Mouse (Mus musculus): ENCODE measurements around the gene Myo15. TPM values are rescaled to one million over a fixed set of nuclear protein-coding genes. Genes with fewer than 3 reads are reported as not detected.

The Myo15 gene
- polyA plus RNA-seq, 1 experiment from 2014 or later: 0.64 TPM

DNA sequence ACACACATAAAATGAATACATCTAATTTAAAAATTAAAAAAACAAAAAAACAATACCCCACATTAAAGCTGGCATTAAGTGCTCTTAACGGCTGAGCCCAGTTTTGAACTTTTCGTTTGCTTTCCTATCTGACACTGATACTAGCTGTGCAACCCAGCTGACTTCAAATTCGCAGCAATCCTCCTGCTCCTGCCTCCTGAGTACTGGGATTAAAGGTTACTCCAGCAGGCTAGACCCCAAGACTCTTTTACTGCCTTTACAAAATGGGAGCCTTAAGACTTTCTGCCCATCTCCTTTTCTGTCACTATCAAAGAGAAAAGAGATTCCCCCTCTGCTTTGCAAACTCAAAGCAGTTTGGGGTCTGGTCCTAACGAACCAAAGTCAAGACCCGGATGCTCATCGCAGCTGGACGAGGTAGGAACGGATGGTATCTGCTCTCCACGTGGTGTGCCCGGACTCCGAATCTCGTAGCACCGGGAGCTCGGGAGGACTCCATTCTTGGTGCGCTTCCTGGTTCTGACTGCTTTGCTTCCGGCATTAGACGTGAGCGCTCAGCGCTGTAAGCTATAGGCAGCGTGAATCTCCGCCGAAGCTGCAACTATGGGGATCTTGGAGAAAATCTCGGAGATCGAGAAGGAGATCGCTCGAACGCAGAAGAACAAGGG is 14.9 kb upstream of the Myo15 start, which contains the start of gene Drg2:
TSS of gene Drg2 (plus strand) at position 512 of the 665 bp plus-strand sequence.
- Histone ChIP-seq H3K4me2 (peak within 1 kb of the TSS; percentile 93), H3K9me3 (no peaks in the 10 kb centered on the region), H3K27me3 (no peaks in the 10 kb centered on the region), H3K27ac (peak within 1 kb of the TSS; percentile 64), H3K9ac (replicated peaks) (peak within 1 kb of the TSS; percentile 81), H3K4me1 (replicated peaks) (peaks cover 7% of the 10 kb centered on the region), H3K36me3 (peaks cover 34% of the 10 kb centered on the region), H3K4me3 (replicated peaks) (peak within 1 kb of the TSS; percentile 79)
- peak; percentile 94 for ATAC-seq (ENCODE audit: insufficient number of reproducible peaks, insufficient read depth, low FRiP score, low TSS enrichment, low read depth)
- WGBS: 5% methylated on average over 27 of the region's 27 CpGs

- peak overlapping the region; percentile 93 for H3K4me2 ChIP-seq
- no peaks in the 10 kb centered on the region for H3K9me3 ChIP-seq
- H3K4me3 ChIP-seq (replicated peaks): peak overlapping the region; percentile 79
- under 1% methylated on average over 17 of the region's 17 CpGs for WGBS
- H3K9ac ChIP-seq (replicated peaks): peak overlapping the region; percentile 81
- H3K4me1 ChIP-seq (replicated peaks): peaks cover 7% of the 10 kb centered on the region
- H3K27ac ChIP-seq: peak overlapping the region; percentile 64; the same call in 1 of the 2 replicates
- peaks cover 39% of the 10 kb centered on the region for H3K36me3 ChIP-seq
- no peak for ATAC-seq (ENCODE audit: insufficient number of reproducible peaks, insufficient read depth, low FRiP score, low TSS enrichment, low read depth)
- no peaks in the 10 kb centered on the region for H3K27me3 ChIP-seq
These were observed 14.4 kb upstream of the Myo15 start for GRCm38 (mm10) chr11:60454745-60455087.

DNA sequence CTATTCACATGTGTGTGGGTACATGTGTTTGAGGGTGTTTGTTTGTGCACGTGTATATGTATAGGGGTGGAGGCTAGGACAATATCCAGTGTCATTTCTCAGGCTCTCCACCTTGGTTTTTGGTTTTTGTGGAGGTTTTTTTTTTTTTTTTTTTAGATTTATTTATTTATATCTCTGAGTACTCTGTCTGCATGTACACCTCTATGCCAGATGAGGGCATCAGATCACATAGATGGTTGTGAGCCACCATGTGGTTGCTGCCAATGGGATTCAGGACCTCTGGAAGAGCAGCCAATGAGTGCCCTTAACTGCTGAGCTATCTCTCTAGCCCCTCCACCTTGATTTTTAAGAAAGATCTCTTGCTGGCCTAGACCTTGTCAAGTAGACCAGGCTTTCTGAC is 11.2 kb upstream of the Myo15 start:
- no peak overlapping the region for H3K9ac ChIP-seq (replicated peaks)
- no peak overlapping the region for H3K27ac ChIP-seq
- WGBS: 86% methylated on average over 1 of the region's 1 CpGs
- ATAC-seq (ENCODE audit: insufficient number of reproducible peaks, insufficient read depth, low FRiP score, low TSS enrichment, low read depth): no peak
- H3K9me3 ChIP-seq: no peaks in the 10 kb centered on the region
- H3K27me3 ChIP-seq: no peaks in the 10 kb centered on the region
- peaks cover 7% of the 10 kb centered on the region for H3K4me1 ChIP-seq (replicated peaks)
- H3K36me3 ChIP-seq: peaks cover 72% of the 10 kb centered on the region
- H3K4me3 ChIP-seq (replicated peaks): no peak overlapping the region
- no peak overlapping the region for H3K4me2 ChIP-seq

GRCm38 (mm10) chr11:60465943-60466380 is 3.2 kb upstream of the Myo15 start:
- no peak for ATAC-seq (ENCODE audit: insufficient number of reproducible peaks, insufficient read depth, low FRiP score, low TSS enrichment, low read depth)
- Histone ChIP-seq H3K36me3 (peaks cover 98% of the 10 kb centered on the region), H3K27ac (no peak overlapping the region), H3K27me3 (no peaks in the 10 kb centered on the region), H3K4me1 (replicated peaks) (no peaks in the 10 kb centered on the region), H3K9ac (replicated peaks) (no peak overlapping the region), H3K9me3 (no peaks in the 10 kb centered on the region), H3K4me3 (replicated peaks) (no peak overlapping the region), H3K4me2 (no peak overlapping the region)
- 95% methylated on average over 2 of the region's 2 CpGs for WGBS

- Histone ChIP-seq H3K27ac (no peak overlapping the region), H3K9me3 (no peaks in the 10 kb centered on the region), H3K4me3 (replicated peaks) (no peak overlapping the region), H3K4me1 (replicated peaks) (0 out of 2 replicates have a peak, but pooled peaks cover 3% of the 10 kb centered on the region), H3K4me2 (no peak overlapping the region), H3K36me3 (peaks cover 53% of the 10 kb centered on the region), H3K27me3 (no peaks in the 10 kb centered on the region), H3K9ac (replicated peaks) (no peak overlapping the region)
- 82% methylated on average over 9 of the region's 9 CpGs for WGBS
- ATAC-seq (ENCODE audit: insufficient number of reproducible peaks, insufficient read depth, low FRiP score, low TSS enrichment, low read depth): no peak
These were observed 1.6 kb downstream of the Myo15 start for GRCm38 (mm10) chr11:60470743-60471142.

DNA sequence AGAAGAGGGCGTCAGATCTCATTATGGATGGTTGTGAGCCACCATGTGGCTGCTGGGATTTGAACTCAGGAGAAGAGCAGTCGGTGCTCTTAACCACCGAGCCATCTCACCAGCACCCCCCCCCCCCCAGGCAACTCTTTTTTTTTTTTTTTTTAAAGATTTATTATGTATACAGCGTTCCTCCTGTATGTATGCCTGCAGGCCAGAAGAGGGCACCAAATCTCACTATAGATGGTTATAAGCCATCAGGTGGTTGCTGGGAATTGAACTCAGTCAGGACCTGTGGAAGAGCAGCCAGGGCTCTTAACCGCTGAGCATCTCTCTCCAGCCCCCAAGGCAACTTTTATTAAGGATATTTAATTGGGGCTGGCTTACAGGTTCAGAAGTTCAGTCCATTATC is 5.4 kb downstream of the Myo15 start:
- WGBS: 74% methylated on average over 4 of the region's 5 CpGs
- Histone ChIP-seq H3K4me3 (replicated peaks) (no peak overlapping the region), H3K27me3 (peaks cover 10% of the 10 kb centered on the region), H3K9ac (replicated peaks) (no peak overlapping the region), H3K27ac (no peak overlapping the region), H3K9me3 (no peaks in the 10 kb centered on the region), H3K4me2 (no peak overlapping the region), H3K4me1 (replicated peaks) (peaks cover 6% of the 10 kb centered on the region; the same call in 1 of the 2 replicates), H3K36me3 (peaks cover 16% of the 10 kb centered on the region)
- ATAC-seq (ENCODE audit: insufficient number of reproducible peaks, insufficient read depth, low FRiP score, low TSS enrichment, low read depth): no peak

GRCm38 (mm10) chr11:60475668-60476362 is 6.7 kb downstream of the Myo15 start:
- Histone ChIP-seq H3K36me3 (peaks cover 4% of the 10 kb centered on the region), H3K9ac (replicated peaks) (no peak overlapping the region), H3K9me3 (no peaks in the 10 kb centered on the region), H3K4me3 (replicated peaks) (no peak overlapping the region), H3K27ac (no peak overlapping the region), H3K4me1 (replicated peaks) (peaks cover 6% of the 10 kb centered on the region; the same call in 1 of the 2 replicates), H3K27me3 (peaks cover 10% of the 10 kb centered on the region), H3K4me2 (no peak overlapping the region)
- WGBS: 82% methylated on average over 5 of the region's 5 CpGs
- no peak for ATAC-seq (ENCODE audit: insufficient number of reproducible peaks, insufficient read depth, low FRiP score, low TSS enrichment, low read depth)

- H3K27ac ChIP-seq: no peak overlapping the region
- H3K4me1 ChIP-seq (replicated peaks): peaks cover 6% of the 10 kb centered on the region; the same call in 1 of the 2 replicates
- H3K4me2 ChIP-seq: peak overlapping the region; percentile 31
- H3K9ac ChIP-seq (replicated peaks): no peak overlapping the region
- no peak overlapping the region; the same call in 1 of the 2 replicates for H3K4me3 ChIP-seq (replicated peaks)
- no peak for ATAC-seq (ENCODE audit: insufficient number of reproducible peaks, insufficient read depth, low FRiP score, low TSS enrichment, low read depth)
- H3K27me3 ChIP-seq: peaks cover 10% of the 10 kb centered on the region
- no peaks in the 10 kb centered on the region for H3K9me3 ChIP-seq
- 29% methylated on average over 17 of the region's 17 CpGs for WGBS
- H3K36me3 ChIP-seq: no peaks in the 10 kb centered on the region
These were observed 9.0 kb downstream of the Myo15 start for GRCm38 (mm10) chr11:60478121-60478520.

- ATAC-seq (ENCODE audit: insufficient number of reproducible peaks, insufficient read depth, low FRiP score, low TSS enrichment, low read depth): no peak
- no peak overlapping the region for H3K4me3 ChIP-seq (replicated peaks)
- no peak overlapping the region for H3K9ac ChIP-seq (replicated peaks)
- WGBS: 62% methylated on average over 3 of the region's 3 CpGs
- H3K4me2 ChIP-seq: no peak overlapping the region
- no peaks in the 10 kb centered on the region for H3K36me3 ChIP-seq
- no peaks in the 10 kb centered on the region for H3K27me3 ChIP-seq
- no peak overlapping the region for H3K27ac ChIP-seq
- H3K9me3 ChIP-seq: no peaks in the 10 kb centered on the region
- no peaks in the 10 kb centered on the region for H3K4me1 ChIP-seq (replicated peaks)
These were observed 17.1 kb downstream of the Myo15 start for GRCm38 (mm10) chr11:60486267-60486666.

GRCm38 (mm10) chr11:60492726-60493125 is 23.6 kb downstream of the Myo15 start:
- H3K4me3 ChIP-seq (replicated peaks): no peak overlapping the region
- H3K27me3 ChIP-seq: peaks cover 23% of the 10 kb centered on the region
- H3K9me3 ChIP-seq: no peaks in the 10 kb centered on the region
- no peak for ATAC-seq (ENCODE audit: insufficient number of reproducible peaks, insufficient read depth, low FRiP score, low TSS enrichment, low read depth)
- H3K9ac ChIP-seq (replicated peaks): no peak overlapping the region
- WGBS: 83% methylated on average over 5 of the region's 5 CpGs
- H3K27ac ChIP-seq: no peak overlapping the region
- H3K36me3 ChIP-seq: no peaks in the 10 kb centered on the region
- no peak overlapping the region for H3K4me2 ChIP-seq
- H3K4me1 ChIP-seq (replicated peaks): no peaks in the 10 kb centered on the region

GRCm38 (mm10) chr11:60495692-60496091 is 26.6 kb downstream of the Myo15 start:
- no peak overlapping the region for H3K4me2 ChIP-seq
- H3K9ac ChIP-seq (replicated peaks): no peak overlapping the region
- no peaks in the 10 kb centered on the region for H3K9me3 ChIP-seq
- no peak overlapping the region for H3K27ac ChIP-seq
- no peaks in the 10 kb centered on the region for H3K4me1 ChIP-seq (replicated peaks)
- peaks cover 23% of the 10 kb centered on the region for H3K27me3 ChIP-seq
- WGBS: 66% methylated on average over 2 of the region's 2 CpGs
- H3K36me3 ChIP-seq: no peaks in the 10 kb centered on the region
- ATAC-seq (ENCODE audit: insufficient number of reproducible peaks, insufficient read depth, low FRiP score, low TSS enrichment, low read depth): no peak
- no peak overlapping the region for H3K4me3 ChIP-seq (replicated peaks)
